Mouse (Mus musculus) hindbrain, embryonic 11.5 days (tissue): ENCODE data around the gene Srebf1. TPM values are rescaled to one million over a fixed set of nuclear protein-coding genes. Genes with fewer than 3 reads are reported as not detected.
A peak's percentile ranks its signal among the peaks of the same experiment; 100 is the strongest.

Experiments used
- ATAC-seq: fragments of 200-750 bp; cut with Nextera tagmentation; 2 replicates; pipeline ENCODE4 v1.8.0; 2017; ENCODE audit warnings: mild to moderate bottlenecking, moderate TSS enrichment, moderate library complexity; ENCODE audit not compliant: low FRiP score
- DNase-seq: peaks from one replicate; pipeline ENCODE4 v3.0.0-alpha.2; 2015; ENCODE audit warnings: low spot score
- H3K27ac ChIP-seq: fragments of 300-500 bp; sonication (generic); 2 replicates; pipeline ENCODE4 v1.5.1; 2014; ENCODE audit warnings: mild to moderate bottlenecking, low read depth, low read length
- H3K27me3 ChIP-seq: fragments of 300-500 bp; sonication (generic); 2 replicates; pipeline ENCODE4 v1.6.1; 2014; ENCODE audit warnings: mild to moderate bottlenecking, low read length, moderate library complexity, mixed read lengths; ENCODE audit not compliant: control insufficient read depth, insufficient read depth
- H3K36me3 ChIP-seq: fragments of 300-500 bp; sonication (generic); 2 replicates; pipeline ENCODE4 v1.6.1; 2014; ENCODE audit warnings: mild to moderate bottlenecking, low read length, moderate library complexity, mixed read lengths; ENCODE audit not compliant: control insufficient read depth, insufficient read depth
- H3K4me1 ChIP-seq: fragments of 300-500 bp; sonication (generic); replicated peaks from 2 replicates; pipeline ENCODE4 v1.6.1; 2014; ENCODE audit warnings: low read length, mixed read lengths; ENCODE audit not compliant: control insufficient read depth, insufficient read depth
- H3K4me2 ChIP-seq: fragments of 300-500 bp; sonication (generic); replicated peaks from 2 replicates; pipeline ENCODE4 v1.6.1; 2014; ENCODE audit warnings: mild to moderate bottlenecking, low read depth, low read length
- H3K4me3 ChIP-seq: fragments of 300-500 bp; sonication (generic); 2 replicates; pipeline ENCODE4 v1.5.1; 2014; ENCODE audit warnings: low read depth, low read length
- H3K9ac ChIP-seq: fragments of 300-500 bp; sonication (generic); 2 replicates; pipeline ENCODE4 v1.6.1; 2014; ENCODE audit warnings: low read depth, low read length
- H3K9me3 ChIP-seq: fragments of 300-500 bp; sonication (generic); 2 replicates; pipeline ENCODE4 v1.6.1; 2016; ENCODE audit warnings: low read length; ENCODE audit not compliant: control insufficient read depth
- WGBS: fragments of 180-500 bp; shearing (Covaris S2); extraction: QIAGEN DNeasy Blood & Tissue Kit; methylation state at CpG from one replicate; pipeline ENCODE4 v1.1.7; 2014; 5-methylcytosine and 5-hydroxymethylcytosine counted together
- polyA plus RNA-seq: library from polyadenylated mRNA; unstranded; fragments of >200 nt; fragmentation: Nextera tagmentation; extraction: Ambion mirVana; gene quantifications from 2 replicates; pipeline ENCODE4 v1.2.1, GENCODE M21; 2014

Srebf1 gene
- polyA plus RNA-seq, 1 experiment from 2014 or later: 40.4 TPM

DNA sequence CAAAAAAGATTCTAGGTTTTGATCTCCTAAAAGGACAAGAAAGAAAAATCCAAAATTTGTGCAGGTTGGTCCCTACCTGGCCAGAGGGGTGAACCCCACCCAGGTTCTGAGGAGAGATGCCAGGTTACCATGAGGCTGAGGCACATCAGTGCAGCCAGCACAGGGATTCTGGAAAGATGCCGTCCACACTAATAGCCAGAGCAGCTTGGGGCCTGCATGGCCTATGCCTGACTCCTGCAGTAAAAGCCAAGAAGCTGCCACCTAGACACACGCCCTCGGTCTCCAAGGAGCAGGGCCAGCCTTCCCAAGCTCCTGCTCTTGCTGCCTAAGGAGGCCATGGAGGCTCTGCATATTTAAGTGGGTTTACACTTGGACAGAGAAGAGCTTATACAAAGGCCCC is 8.9 kb upstream of the Srebf1 start:
- DNase-seq: no peak
- Histone ChIP-seq H3K27ac (no peak overlapping the region), H3K9ac (no peak overlapping the region), H3K36me3 (no peaks in the 10 kb centered on the region), H3K4me2 (no peak overlapping the region), H3K9me3 (no peaks in the 10 kb centered on the region), H3K4me3 (no peak overlapping the region), H3K4me1 (no peaks in the 10 kb centered on the region), H3K27me3 (no peaks in the 10 kb centered on the region)
- no peak for ATAC-seq
- WGBS: 63% methylated on average over 3 of the region's 3 CpGs

DNA sequence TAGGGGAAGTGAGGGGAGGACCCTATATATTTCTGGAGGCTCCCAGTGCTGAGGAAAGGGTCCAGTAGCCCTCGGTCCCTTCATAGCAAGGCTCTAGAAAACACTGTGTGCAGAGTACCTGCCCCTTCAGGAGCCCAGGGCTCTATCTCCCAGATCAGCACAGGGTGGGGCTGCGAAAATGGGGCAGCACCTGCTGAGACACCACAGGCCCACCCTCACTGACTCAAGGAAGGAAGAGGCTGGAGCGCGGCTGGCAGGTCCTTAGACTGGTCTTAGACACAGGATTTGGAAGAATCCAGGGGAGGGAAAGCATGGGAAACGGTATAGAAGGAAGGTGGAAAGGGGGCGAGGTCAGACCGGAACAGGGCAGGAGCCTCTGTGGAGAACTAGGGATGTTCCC is 8.1 kb upstream of the Srebf1 start:
- Histone ChIP-seq H3K27me3 (no peaks in the 10 kb centered on the region), H3K4me1 (no peaks in the 10 kb centered on the region), H3K36me3 (no peaks in the 10 kb centered on the region), H3K27ac (no peak overlapping the region), H3K9me3 (no peaks in the 10 kb centered on the region), H3K4me2 (no peak overlapping the region), H3K9ac (0 out of 2 replicates have a peak overlapping the region, but pooled peaks have one; percentile 7), H3K4me3 (no peak overlapping the region)
- DNase-seq: no peak
- no peak for ATAC-seq
- 83% methylated on average over 7 of the region's 7 CpGs for WGBS

DNA sequence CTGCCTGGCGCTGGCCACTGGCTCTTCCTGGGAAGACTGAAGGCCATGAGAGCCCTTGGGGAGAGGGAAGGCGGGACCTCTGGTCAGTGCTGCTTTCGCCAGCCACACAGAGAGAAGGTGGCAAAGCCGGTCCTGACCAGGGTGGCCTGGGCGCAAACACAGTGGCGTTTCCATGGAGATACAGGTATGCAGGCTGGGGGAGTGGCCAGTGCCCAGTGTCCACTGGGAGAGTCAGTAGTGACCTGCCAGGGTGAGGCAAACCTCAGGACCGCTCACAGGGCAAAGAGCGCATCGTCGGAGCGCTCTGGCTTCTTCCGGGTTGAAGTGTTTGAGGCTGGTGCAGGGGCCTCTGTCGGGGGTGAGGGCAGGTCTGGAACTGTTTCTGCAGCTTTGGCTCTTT is 7.4 kb upstream of the Srebf1 start:
- no peaks in the 10 kb centered on the region for H3K4me1 ChIP-seq
- WGBS: 75% methylated on average over 13 of the region's 13 CpGs

DNA sequence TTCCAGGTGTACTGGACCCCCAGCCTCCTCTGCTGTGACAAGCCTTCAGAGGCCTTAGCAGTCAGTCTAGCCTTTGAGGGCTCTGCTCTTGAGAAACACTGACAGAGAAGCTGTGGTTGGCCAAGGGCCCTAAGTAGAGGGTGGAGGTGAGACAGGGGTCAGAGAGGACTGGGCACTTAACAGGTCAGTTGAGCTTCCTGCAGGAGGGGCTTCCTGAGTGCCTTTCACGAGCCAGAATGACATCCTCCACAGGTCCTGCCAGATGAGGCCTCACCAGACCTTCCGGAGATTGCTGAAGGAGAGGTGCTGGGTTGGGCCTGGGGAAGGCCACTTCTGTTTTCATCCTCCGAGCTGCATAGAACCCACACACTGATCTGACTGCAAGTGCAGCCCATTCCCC is 6.1 kb upstream of the Srebf1 start:
- DNase-seq (no peak), ATAC-seq (no peak)
- H3K36me3 ChIP-seq: no peaks in the 10 kb centered on the region
- no peak overlapping the region for H3K9ac ChIP-seq
- no peaks in the 10 kb centered on the region for H3K9me3 ChIP-seq
- H3K4me1 ChIP-seq: no peaks in the 10 kb centered on the region
- H3K27me3 ChIP-seq: no peaks in the 10 kb centered on the region
- H3K27ac ChIP-seq: no peak overlapping the region
- 78% methylated on average over 3 of the region's 3 CpGs for WGBS
- H3K4me2 ChIP-seq: no peak overlapping the region
- no peak overlapping the region for H3K4me3 ChIP-seq

More for the DNA sequence above, 7.4 kb upstream of the Srebf1 start:
- ATAC-seq: no peak
- no peak overlapping the region for H3K9ac ChIP-seq
- no peaks in the 10 kb centered on the region for H3K36me3 ChIP-seq
- no peak overlapping the region for H3K27ac ChIP-seq
- no peak for DNase-seq
- no peak overlapping the region for H3K4me3 ChIP-seq
- no peaks in the 10 kb centered on the region for H3K27me3 ChIP-seq
- no peak overlapping the region for H3K4me2 ChIP-seq
- H3K9me3 ChIP-seq: no peaks in the 10 kb centered on the region

DNA sequence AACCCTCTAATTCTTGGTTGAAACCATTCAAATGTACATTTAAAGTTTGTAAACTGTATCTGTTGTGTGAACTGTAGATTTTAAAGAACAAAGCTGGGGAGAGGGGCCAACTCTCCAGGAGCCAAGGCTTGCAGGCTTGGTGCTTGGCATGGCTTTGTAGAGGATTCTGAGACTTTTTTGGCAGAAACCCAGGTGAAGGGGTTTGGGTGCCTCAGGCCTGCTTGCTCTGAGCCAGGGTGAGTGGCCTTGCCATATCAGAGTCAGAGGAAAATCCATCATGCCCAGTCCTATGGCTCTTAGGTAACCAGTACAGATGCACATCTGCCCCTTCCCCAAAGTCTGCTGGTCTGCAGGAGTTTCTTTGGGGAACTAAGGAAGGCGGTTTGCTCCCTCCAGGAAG is 3.5 kb upstream of the Srebf1 start:
- H3K27me3 ChIP-seq: no peaks in the 10 kb centered on the region
- no peak for DNase-seq
- 68% methylated on average over 1 of the region's 1 CpGs for WGBS
- no peak overlapping the region for H3K4me3 ChIP-seq
- ATAC-seq: no peak
- H3K27ac ChIP-seq: no peak overlapping the region
- H3K9me3 ChIP-seq: no peaks in the 10 kb centered on the region
- no peaks in the 10 kb centered on the region for H3K36me3 ChIP-seq
- H3K4me2 ChIP-seq: no peak overlapping the region
- H3K4me1 ChIP-seq: no peaks in the 10 kb centered on the region
- no peak overlapping the region for H3K9ac ChIP-seq

DNA sequence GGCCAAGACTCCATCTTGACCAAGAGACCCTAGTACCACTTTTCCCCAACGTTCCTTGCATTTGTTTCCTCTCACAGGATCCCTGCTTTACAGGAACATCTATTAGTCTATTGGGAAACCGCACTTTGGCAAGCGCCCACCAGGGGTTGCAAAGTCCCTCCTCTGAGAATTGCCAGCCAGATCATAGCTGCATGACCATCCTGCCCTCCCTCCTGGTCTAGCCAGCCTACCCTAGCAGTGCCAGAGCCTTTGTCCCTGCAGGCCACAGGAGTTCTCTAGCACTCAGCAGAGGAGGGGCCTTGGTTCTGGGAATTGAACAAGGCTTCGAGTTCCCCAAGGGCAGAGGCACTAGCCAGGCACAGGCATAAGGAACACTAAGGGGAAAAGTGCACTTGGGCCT is 2.3 kb upstream of the Srebf1 start:
- Histone ChIP-seq H3K9me3 (no peaks in the 10 kb centered on the region), H3K4me2 (no peak overlapping the region), H3K27ac (no peak overlapping the region), H3K4me1 (0 out of 2 replicates have a peak, but pooled peaks cover 4% of the 10 kb centered on the region), H3K36me3 (no peaks in the 10 kb centered on the region), H3K27me3 (no peaks in the 10 kb centered on the region), H3K4me3 (no peak overlapping the region), H3K9ac (no peak overlapping the region)
- DNase-seq: peak; percentile 40
- WGBS: 63% methylated on average over 4 of the region's 4 CpGs
- no peak for ATAC-seq

DNA sequence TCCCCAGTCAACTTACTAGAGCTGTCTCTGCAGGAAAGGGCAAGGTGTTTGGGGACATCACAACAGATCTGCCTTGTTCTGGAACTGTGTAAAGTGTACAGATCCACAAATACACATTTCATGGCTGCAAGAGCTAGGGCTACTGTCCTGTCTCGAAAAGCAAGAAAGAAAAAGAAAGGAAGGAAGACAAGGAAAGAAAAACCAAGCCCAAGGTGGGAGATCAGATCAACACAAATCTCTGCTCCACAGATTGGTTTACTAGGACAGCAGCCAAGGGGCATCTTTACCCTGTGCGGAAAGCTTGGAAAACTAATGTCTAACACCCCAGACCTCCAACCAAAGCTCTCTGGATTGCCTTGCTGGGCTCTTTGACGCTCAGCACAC is 304 bp downstream of the Srebf1 start:
- Histone ChIP-seq H3K4me2 (peak overlapping the region; percentile 42; the same call in 1 of the 2 replicates), H3K4me1 (0 out of 2 replicates have a peak, but pooled peaks cover 4% of the 10 kb centered on the region), H3K27ac (no peak overlapping the region), H3K9ac (no peak overlapping the region), H3K36me3 (no peaks in the 10 kb centered on the region), H3K9me3 (no peaks in the 10 kb centered on the region), H3K4me3 (peak overlapping the region; percentile 15; the same call in 1 of the 2 replicates), H3K27me3 (no peaks in the 10 kb centered on the region)
- DNase-seq (no peak), ATAC-seq (no peak)
- WGBS: 53% methylated on average over 3 of the region's 3 CpGs

DNA sequence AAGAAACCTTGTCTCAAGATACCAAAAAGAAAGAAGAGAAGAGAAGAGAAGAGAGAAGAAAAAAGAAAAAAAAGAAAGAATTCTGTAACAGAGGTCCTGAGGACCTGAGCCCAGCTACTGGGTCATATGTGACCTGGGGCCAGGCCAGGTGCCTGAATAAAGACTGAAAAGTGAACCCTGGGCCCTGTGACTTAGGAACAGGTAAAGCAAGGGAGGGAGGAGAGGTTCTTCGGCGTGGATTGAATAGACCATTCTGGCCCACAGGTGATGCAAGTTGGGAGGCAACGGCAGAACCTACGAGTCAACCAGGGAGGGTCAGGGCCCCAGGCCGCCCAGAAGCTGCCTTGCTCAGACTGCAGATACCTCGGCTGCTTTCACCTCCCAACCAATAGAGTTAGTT is 956 bp downstream of the Srebf1 start:
- no peak overlapping the region for H3K9ac ChIP-seq
- ATAC-seq (no peak), DNase-seq (no peak)
- no peak overlapping the region for H3K4me3 ChIP-seq
- 81% methylated on average over 6 of the region's 6 CpGs for WGBS
- H3K4me2 ChIP-seq: no peak overlapping the region
- no peaks in the 10 kb centered on the region for H3K36me3 ChIP-seq
- no peaks in the 10 kb centered on the region for H3K9me3 ChIP-seq
- H3K4me1 ChIP-seq: 0 out of 2 replicates have a peak, but pooled peaks cover 4% of the 10 kb centered on the region
- no peak overlapping the region for H3K27ac ChIP-seq
- H3K27me3 ChIP-seq: no peaks in the 10 kb centered on the region

DNA sequence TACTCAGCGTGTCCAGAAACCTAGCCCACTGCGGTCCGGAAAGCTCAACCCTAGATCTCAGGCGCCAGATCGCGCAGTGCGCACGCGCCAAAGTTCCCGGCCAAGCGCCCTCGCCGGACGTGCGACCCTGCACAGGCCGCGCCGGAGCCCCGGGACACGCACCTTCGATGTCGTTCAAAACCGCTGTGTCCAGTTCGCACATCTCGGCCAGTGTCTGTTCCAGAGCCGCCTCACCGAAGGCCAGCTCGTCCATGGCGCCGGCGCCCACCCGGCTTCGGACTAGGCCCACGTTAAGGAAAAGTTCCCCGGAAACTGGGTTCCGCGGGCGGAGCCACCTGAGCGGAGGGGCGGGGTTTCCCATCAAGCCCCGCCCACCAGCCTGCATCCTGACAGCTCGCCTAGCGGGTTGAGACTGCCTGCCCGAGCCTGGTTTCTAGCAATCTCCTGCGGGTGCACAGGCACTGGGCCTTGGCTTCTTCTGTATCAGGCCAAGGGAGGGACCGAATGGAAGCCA is 2.0 kb downstream of the Srebf1 start:
- Histone ChIP-seq H3K9me3 (no peaks in the 10 kb centered on the region), H3K27ac (no peak overlapping the region; the same call in 1 of the 2 replicates), H3K4me2 (peak overlapping the region; percentile 55), H3K4me3 (peak overlapping the region; percentile 60), H3K27me3 (no peaks in the 10 kb centered on the region), H3K36me3 (no peaks in the 10 kb centered on the region), H3K9ac (peak overlapping the region; percentile 67), H3K4me1 (0 out of 2 replicates have a peak, but pooled peaks cover 4% of the 10 kb centered on the region)
- DNase-seq (peak; percentile 97), ATAC-seq (peak; percentile 81)
- under 1% methylated on average over 46 of the region's 46 CpGs for WGBS
